Mouse (Mus musculus): ENCODE data around the gene Dlg4. TPM values are rescaled to one million over a fixed set of nuclear protein-coding genes. Genes with fewer than 3 reads are reported as not detected.
"Not testable (repeated sequence)": the region's sequence is repeated elsewhere in the genome, so short reads cannot be mapped to it uniquely, and the experiment has no call there.

Dlg4 gene
- polyA plus RNA-seq, 1 experiment = 442 TPM

DNA sequence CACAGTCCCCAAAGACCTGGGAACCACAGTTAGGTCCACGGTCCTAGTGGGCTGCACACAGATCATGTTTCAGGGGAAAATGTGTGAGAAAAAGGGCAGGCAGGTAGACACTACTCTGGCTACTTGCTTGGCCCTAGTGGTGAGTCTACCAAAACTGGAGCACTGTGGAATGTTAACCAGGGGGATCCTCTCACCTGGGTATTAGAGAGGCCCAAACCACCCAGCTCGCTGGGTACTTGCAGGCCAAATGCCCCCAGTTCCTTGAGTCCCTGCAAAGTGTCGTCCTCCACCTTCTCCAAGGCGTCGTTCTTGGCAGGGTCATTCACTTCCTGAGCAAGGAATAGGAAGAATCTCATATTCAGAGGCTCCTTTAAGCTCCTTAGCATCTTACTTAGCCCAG lies 2.7 kb upstream of the Dlg4 start:
- Histone ChIP-seq H3K4me3 (ENCODE audit: insufficient read depth, low read depth, low read length) (no peak overlapping the region), H3K27ac (ENCODE audit: insufficient read depth, low read depth, low read length) (no peak overlapping the region), H3K4me1 (ENCODE audit: control insufficient read depth, insufficient read depth, low read length) (peaks cover 15% of the 10 kb centered on the region)
- WGBS = 67% methylated on average over 5 of the region's 5 CpGs
- TF ChIP-seq POLR2A (IDR thresholded peaks at IDR 0.05; ENCODE audit: insufficient read depth, low read depth, low read length) (no peak), CTCF (IDR thresholded peaks at IDR 0.05; ENCODE audit: insufficient read depth, low read depth, low read length) (no peak)

DNA sequence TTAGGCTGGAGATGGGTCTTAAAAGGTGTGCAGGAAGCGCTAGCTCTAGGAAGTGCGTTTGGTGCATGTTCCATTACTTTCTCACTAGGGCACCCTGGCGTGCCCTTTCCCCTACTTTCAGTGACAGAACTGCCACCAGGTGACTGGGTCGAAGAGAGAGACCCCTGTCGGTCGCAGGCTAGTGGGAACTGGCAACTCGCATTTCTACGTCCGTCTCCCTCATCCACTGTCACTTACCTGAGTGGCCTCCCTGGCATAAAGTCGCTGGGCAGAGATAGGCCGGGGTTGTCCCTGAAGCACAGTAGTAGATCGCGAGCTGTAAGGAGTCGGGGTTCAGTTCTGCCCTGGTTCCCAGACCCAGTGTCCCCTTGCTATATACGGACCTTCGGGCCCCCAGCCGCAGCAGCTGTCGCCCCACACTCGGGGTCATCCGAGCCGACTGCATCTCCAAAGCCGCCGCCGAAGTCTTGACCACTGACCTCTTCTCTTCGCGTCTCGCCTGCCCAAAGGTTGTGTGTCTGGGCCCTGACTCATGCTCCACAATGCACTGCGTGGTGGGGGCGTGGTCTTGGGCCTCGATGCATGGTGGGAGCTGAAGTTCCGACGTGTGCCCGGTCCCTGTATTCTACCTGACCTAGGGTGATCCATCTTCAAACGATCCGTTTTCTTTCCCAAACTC lies 1.7 kb upstream of the Dlg4 start, which contains the start of gene Acadvl:
Gene Acadvl, minus strand, starts transcription at position 532 of the 679 bp plus-strand sequence.
- WGBS = 0% methylated on average over 35 of the region's 35 CpGs
- peaks cover 15% of the 10 kb centered on the region for H3K4me1 ChIP-seq (ENCODE audit: control insufficient read depth, insufficient read depth, low read length)
- peak; percentile 50 for TF ChIP-seq POLR2A (IDR thresholded peaks at IDR 0.05; ENCODE audit: insufficient read depth, low read depth, low read length)
- no peak; the same call in 1 of the 2 replicates for TF ChIP-seq CTCF (IDR thresholded peaks at IDR 0.05; ENCODE audit: insufficient read depth, low read depth, low read length)
- peak within 1 kb of the TSS; percentile 69; the same call in 1 of the 2 replicates for H3K27ac ChIP-seq (ENCODE audit: insufficient read depth, low read depth, low read length)
- peak within 1 kb of the TSS; percentile 92 for H3K4me3 ChIP-seq (ENCODE audit: insufficient read depth, low read depth, low read length)

DNA sequence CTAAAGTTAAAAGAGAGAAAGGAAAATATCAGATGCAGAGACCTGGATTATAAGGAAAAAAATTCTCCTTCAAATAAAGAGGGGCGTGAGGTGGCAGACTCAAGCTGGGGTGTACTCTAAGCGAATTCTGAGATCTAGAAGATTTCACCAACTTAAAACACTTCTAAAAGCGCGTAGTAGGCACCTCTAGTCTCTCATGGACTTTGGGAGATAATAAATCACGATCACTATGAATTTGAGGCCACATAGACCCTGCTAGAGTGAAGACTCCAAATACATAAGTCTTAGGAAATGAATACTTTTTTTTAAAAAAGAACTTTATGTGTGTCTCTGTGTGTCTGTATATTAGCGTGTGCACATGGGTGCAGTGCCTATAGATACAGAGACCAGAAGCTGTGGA lies 1.1 kb upstream of the Dlg4 start:
- Histone ChIP-seq H3K27ac (ENCODE audit: insufficient read depth, low read depth, low read length) (no peak overlapping the region), H3K4me3 (ENCODE audit: insufficient read depth, low read depth, low read length) (no peak overlapping the region), H3K4me1 (ENCODE audit: control insufficient read depth, insufficient read depth, low read length) (peaks cover 15% of the 10 kb centered on the region)
- no peak for TF ChIP-seq POLR2A (IDR thresholded peaks at IDR 0.05; ENCODE audit: insufficient read depth, low read depth, low read length)
- TF ChIP-seq CTCF (IDR thresholded peaks at IDR 0.05; ENCODE audit: insufficient read depth, low read depth, low read length) = no peak
- WGBS = 64% methylated on average over 6 of the region's 6 CpGs

DNA sequence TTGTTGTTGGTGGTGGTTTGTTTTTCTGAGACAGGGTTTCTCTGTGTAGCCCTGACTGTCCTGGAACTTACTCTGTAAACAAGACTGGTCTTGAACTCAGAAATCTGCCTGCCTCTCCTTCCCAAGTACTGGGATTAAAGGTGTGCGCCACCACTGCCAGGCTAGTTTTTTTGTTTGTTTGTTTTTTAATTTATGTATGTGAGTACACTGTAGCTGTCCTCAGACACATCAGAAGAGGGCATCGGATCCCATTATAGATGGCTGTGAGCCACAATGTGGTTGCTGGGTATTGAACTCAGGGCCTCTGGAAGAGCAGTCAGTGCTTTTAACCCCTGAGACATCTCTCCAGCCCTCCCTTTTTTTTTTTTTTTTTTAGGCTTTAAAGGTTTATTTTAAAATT lies 565 bp upstream of the Dlg4 start:
- 69% methylated on average over 2 of the region's 2 CpGs for WGBS
- H3K4me1 ChIP-seq (ENCODE audit: control insufficient read depth, insufficient read depth, low read length) = peaks cover 15% of the 10 kb centered on the region
- H3K4me3 ChIP-seq (ENCODE audit: insufficient read depth, low read depth, low read length); H3K27ac ChIP-seq (ENCODE audit: insufficient read depth, low read depth, low read length): not testable (repeated sequence)

DNA sequence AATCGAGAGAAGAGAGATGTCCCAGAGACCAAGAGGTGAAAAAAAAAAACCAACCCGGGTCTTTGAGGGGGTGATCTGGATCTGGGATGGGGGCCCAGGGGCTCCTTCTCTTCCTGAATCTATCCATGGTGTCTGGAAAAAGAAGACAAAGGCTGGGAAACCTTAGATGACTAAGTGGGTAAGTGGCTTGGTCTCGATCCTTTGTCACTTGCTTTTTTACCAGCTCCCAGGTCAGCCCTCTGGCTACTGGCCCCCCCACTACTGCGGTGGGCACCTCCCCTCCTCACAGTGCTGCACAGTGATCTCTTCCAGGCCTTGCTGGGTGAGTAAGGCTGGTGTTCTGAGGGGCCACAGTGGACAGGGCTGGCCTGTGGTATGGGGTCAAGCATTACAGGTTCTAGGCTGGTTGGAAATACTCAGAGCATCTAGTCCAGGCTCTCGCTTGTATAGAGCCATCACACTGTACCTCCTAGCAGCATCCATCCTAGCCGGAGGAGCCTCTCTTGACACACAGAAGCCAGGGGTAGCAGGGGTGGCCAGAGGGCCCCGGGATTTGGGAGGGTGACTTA lies 541 bp downstream of the Dlg4 start:
- no peak for TF ChIP-seq CTCF (IDR thresholded peaks at IDR 0.05; ENCODE audit: insufficient read depth, low read depth, low read length)
- no peak for TF ChIP-seq POLR2A (IDR thresholded peaks at IDR 0.05; ENCODE audit: insufficient read depth, low read depth, low read length)
- peaks cover 19% of the 10 kb centered on the region for H3K4me1 ChIP-seq (ENCODE audit: control insufficient read depth, insufficient read depth, low read length)
- 32% methylated on average over 7 of the region's 7 CpGs for WGBS
- peak overlapping the region; percentile 58 for H3K4me3 ChIP-seq (ENCODE audit: insufficient read depth, low read depth, low read length)
- peak overlapping the region; percentile 94 for H3K27ac ChIP-seq (ENCODE audit: insufficient read depth, low read depth, low read length)

DNA sequence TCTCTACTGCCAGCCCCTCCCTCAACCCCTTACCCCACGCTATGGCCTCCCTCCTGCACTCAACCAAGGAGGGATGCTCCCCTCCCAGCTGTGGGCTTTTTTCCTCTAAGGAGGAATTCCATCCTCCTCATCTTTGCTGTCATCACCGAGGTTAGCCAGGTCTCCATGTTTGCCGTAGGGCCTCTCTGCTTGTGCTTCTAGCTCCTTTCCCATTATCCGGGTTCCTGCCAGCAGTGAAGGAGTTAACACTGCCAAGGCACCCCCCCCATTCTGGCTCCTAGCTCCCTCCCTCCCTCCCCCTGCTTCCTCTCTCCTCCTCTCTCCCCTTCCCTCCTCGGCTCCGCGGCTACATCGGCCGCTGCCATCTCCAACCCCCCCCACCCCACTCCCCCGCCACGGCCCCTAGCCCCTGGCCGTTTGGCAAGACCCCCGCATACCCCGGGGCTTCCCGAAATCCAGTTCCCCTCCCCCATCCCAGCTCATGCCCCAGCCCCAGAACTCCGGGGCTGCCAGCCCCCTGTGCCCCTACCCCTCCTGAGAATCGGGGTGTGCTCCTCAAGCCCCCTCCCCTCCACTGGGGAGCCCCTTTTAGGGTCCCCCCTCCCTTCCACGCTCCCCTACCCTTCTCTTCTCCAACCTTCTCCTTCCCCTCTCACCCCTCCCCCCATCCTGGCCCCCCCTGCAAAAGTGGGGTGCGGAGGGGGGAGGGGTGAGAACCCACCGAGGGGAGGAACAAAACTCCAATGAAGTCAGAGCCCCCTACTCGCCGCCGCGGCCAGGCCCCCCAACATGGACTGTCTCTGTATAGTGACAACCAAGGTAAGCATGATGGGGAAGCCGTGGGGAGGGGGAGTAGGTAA lies 1.6 kb downstream of the Dlg4 start:
- Histone ChIP-seq H3K4me3 (ENCODE audit: insufficient read depth, low read depth, low read length) (peak overlapping the region; percentile 77), H3K27ac (ENCODE audit: insufficient read depth, low read depth, low read length) (peak overlapping the region; percentile 94), H3K4me1 (ENCODE audit: control insufficient read depth, insufficient read depth, low read length) (peaks cover 19% of the 10 kb centered on the region)
- TF ChIP-seq CTCF (IDR thresholded peaks at IDR 0.05; ENCODE audit: insufficient read depth, low read depth, low read length) = no peak
- TF ChIP-seq POLR2A (IDR thresholded peaks at IDR 0.05; ENCODE audit: insufficient read depth, low read depth, low read length) = peak; percentile 12; the same call in 1 of the 2 replicates
- under 1% methylated on average over 24 of the region's 25 CpGs for WGBS

DNA sequence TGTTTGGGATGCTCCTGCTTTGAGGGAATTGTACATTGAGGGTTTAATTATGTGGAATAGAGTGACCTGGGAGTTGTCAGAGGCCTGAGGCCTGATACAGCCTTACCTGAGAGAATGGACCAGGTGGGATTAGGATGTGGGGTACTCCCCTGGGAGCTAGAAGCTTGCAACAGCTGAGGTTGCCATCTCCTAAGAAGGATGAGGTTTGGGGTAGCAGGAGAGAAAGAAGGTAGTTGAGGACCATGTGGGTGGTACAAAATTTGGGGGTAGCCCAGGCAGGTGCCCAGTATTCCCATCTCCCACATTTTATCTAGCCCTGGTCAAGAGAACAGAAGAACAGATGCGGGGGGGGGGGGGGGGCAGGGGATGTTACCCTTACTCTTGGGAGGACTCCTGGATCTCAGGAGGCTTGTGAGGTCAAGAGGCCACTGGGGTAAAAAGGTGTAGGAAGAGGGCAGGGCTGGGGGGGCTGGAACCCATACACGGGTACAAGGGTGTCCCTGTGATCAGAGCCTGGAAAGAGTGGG lies 2.8 kb downstream of the Dlg4 start:
- Histone ChIP-seq H3K4me3 (ENCODE audit: insufficient read depth, low read depth, low read length) (peak overlapping the region; percentile 77), H3K4me1 (ENCODE audit: control insufficient read depth, insufficient read depth, low read length) (peaks cover 20% of the 10 kb centered on the region), H3K27ac (ENCODE audit: insufficient read depth, low read depth, low read length) (peak overlapping the region; percentile 82)
- 8% methylated on average over 2 of the region's 2 CpGs for WGBS
- TF ChIP-seq POLR2A (IDR thresholded peaks at IDR 0.05; ENCODE audit: insufficient read depth, low read depth, low read length) = 0 out of 2 replicates have a peak, but pooled peaks have one; percentile 44
- TF ChIP-seq CTCF (IDR thresholded peaks at IDR 0.05; ENCODE audit: insufficient read depth, low read depth, low read length) = no peak

DNA sequence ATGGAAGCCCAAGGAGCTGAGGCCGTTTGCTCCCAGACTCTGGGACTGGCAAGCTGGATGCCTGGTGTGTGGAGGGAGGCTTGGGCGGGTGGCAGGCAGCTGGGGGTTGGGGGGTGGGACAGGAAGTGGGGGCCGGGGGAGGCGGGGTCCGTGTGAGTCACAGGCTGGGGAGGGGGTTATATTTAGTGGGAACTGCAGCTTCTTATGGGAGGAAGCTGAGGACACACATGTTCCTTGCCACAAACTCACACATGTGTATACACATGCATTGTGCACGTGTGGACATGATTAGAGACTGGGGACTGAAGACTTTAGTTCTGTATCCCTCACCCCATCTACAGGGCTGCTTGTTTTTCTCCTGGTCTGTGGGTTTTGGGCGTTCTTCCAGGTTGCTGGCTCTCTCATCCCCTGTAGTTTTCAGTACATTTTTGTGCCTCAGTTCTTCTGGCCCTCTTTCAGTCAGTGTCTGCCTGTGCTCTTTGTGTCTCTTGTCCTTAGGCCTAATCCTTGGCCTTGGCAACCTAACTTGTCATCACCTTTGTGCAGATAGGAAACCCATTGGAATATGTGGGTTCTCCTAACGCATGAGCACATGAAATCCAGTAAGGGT lies 3.4 kb downstream of the Dlg4 start:
- TF ChIP-seq CTCF (IDR thresholded peaks at IDR 0.05; ENCODE audit: insufficient read depth, low read depth, low read length) (no peak), POLR2A (IDR thresholded peaks at IDR 0.05; ENCODE audit: insufficient read depth, low read depth, low read length) (no peak; the same call in 1 of the 2 replicates)
- 3% methylated on average over 8 of the region's 8 CpGs for WGBS
- H3K27ac ChIP-seq (ENCODE audit: insufficient read depth, low read depth, low read length) = peak overlapping the region; percentile 81
- peak overlapping the region; percentile 77 for H3K4me3 ChIP-seq (ENCODE audit: insufficient read depth, low read depth, low read length)
- peaks cover 20% of the 10 kb centered on the region for H3K4me1 ChIP-seq (ENCODE audit: control insufficient read depth, insufficient read depth, low read length)
